Mouse (Mus musculus) MEL (cell line): ENCODE data around the gene Hmcn2. TPM values are rescaled to one million over a fixed set of nuclear protein-coding genes. Genes with fewer than 3 reads are reported as not detected.

ENCODE experiments used
- DNase-seq: peaks from one replicate; pipeline ENCODE4 v3.0.0; 2011; ENCODE audit warnings: low read depth, low spot score
- H3K27ac ChIP-seq: 2 replicates; pipeline ENCODE4 v1.5.1; 2012; ENCODE audit warnings: low read depth, mild to moderate bottlenecking, control low read depth, low read length, moderate library complexity; ENCODE audit not compliant: control insufficient read depth
- H3K27me3 ChIP-seq, 2 experiments: fragments of 150-350 bp in 1 of 2; sonication (generic) in 1 of 2; 2 replicates each; pipeline ENCODE4 v1.6.1; 2012; ENCODE audit warnings: low read length in 2 of 2, mild to moderate bottlenecking in 2 of 2, improper control_type of control experiment in 1 of 2, moderate library complexity in 1 of 2; ENCODE audit not compliant: insufficient read depth in 2 of 2, control insufficient read depth in 1 of 2
- H3K36me3 ChIP-seq, 2 experiments: 2 replicates each; pipeline ENCODE4 v1.6.1; 2012 to 2014; ENCODE audit warnings: low read length in 2 of 2, improper control_type of control experiment in 1 of 2, inconsistent platforms in 1 of 2, mild to moderate bottlenecking in 1 of 2; ENCODE audit not compliant: insufficient read depth in 2 of 2, control insufficient read depth in 1 of 2
- H3K4me1 ChIP-seq, 2 experiments: fragments of 150-350 bp in 1 of 2; sonication (generic) in 1 of 2; 2 replicates each; pipeline ENCODE4 v1.6.1; 2012; ENCODE audit warnings: low read length in 2 of 2, improper control_type of control experiment in 1 of 2, mild to moderate bottlenecking in 1 of 2; ENCODE audit not compliant: insufficient read depth in 2 of 2, control insufficient read depth in 1 of 2
- H3K4me3 ChIP-seq, 2 experiments: fragments of 150-350 bp in 1 of 2; sonication (generic) in 1 of 2; 2 replicates each; pipeline ENCODE4 v1.5.1; 2012; ENCODE audit warnings: low read depth in 2 of 2, low read length in 2 of 2, mild to moderate bottlenecking in 2 of 2, moderate library complexity in 2 of 2, control low read depth in 1 of 2, improper control_type of control experiment in 1 of 2; ENCODE audit not compliant: control insufficient read depth in 1 of 2, insufficient read depth in 1 of 2
- H3K79me2 ChIP-seq: 2 replicates; pipeline ENCODE4 v1.6.1; 2012; ENCODE audit warnings: mild to moderate bottlenecking, low read length, moderate library complexity; ENCODE audit not compliant: control insufficient read depth, poor library complexity, insufficient read depth
- H3K9ac ChIP-seq: 2 replicates; pipeline ENCODE4 v1.6.1; 2012; ENCODE audit warnings: low read depth, mild to moderate bottlenecking, control low read depth, low read length, moderate library complexity; ENCODE audit not compliant: control insufficient read depth, poor library complexity, severe bottlenecking
- H3K9me3 ChIP-seq: fragments of 150-350 bp; sonication (generic); replicated peaks from 2 replicates; pipeline ENCODE4 v1.6.1; 2012; ENCODE audit warnings: mild to moderate bottlenecking, low read length, improper control_type of control experiment, moderate library complexity; ENCODE audit not compliant: insufficient read depth
- BHLHE40 ChIP-seq: IDR thresholded peaks from 2 replicates; pipeline ENCODE4 v1.6.1; 2012; ENCODE audit warnings: low read depth, mild to moderate bottlenecking, inconsistent platforms, low read length, improper control_type of control experiment, borderline replicate concordance
- CHD1 ChIP-seq: IDR thresholded peaks from 2 replicates; pipeline ENCODE4 v1.6.1; 2012; ENCODE audit warnings: low read depth, mild to moderate bottlenecking, inconsistent platforms, low read length, improper control_type of control experiment
- CTCF ChIP-seq, 3 experiments: IDR thresholded peaks in 2 of 3; conservative IDR thresholded peaks in 1 of 3; 2 replicates each; pipeline ENCODE4 v1.5.1; 2011 to 2012; ENCODE audit warnings: low read length in 3 of 3, low read depth in 2 of 3, mild to moderate bottlenecking in 2 of 3, improper control_type of control experiment in 1 of 3, inconsistent platforms in 1 of 3, mixed read lengths in 1 of 3, moderate library complexity in 1 of 3; ENCODE audit not compliant: control insufficient read depth in 1 of 3, insufficient read depth in 1 of 3, poor library complexity in 1 of 3, severe bottlenecking in 1 of 3
- ELF1 ChIP-seq: IDR thresholded peaks from 2 replicates; pipeline ENCODE4 v1.6.1; 2014; ENCODE audit warnings: low read depth, mild to moderate bottlenecking, inconsistent platforms, low read length, improper control_type of control experiment, moderate library complexity
- EP300 ChIP-seq, 2 experiments: IDR thresholded peaks; 2 replicates each; pipeline ENCODE4 v1.6.1; 2011; ENCODE audit warnings: improper control_type of control experiment in 2 of 2, low read length in 2 of 2, low read depth in 1 of 2, mild to moderate bottlenecking in 1 of 2
- ETS1 ChIP-seq: IDR thresholded peaks from 2 replicates; pipeline ENCODE4 v1.6.1; 2012; ENCODE audit warnings: low read depth, mild to moderate bottlenecking, inconsistent platforms, low read length, improper control_type of control experiment, moderate library complexity
- GATA1 ChIP-seq: IDR thresholded peaks from 2 replicates; pipeline ENCODE4 v1.6.1; 2011; ENCODE audit warnings: low read depth, low read length, improper control_type of control experiment
- HCFC1 ChIP-seq: IDR thresholded peaks from 2 replicates; pipeline ENCODE4 v1.6.1; 2012; ENCODE audit warnings: low read depth, mild to moderate bottlenecking, inconsistent platforms, low read length, improper control_type of control experiment, moderate library complexity
- MAFK ChIP-seq: IDR thresholded peaks from 2 replicates; pipeline ENCODE4 v1.6.1; 2011; ENCODE audit warnings: low read depth, mild to moderate bottlenecking, low read length, improper control_type of control experiment, borderline replicate concordance
- MAZ ChIP-seq: IDR thresholded peaks from 2 replicates; pipeline ENCODE4 v1.6.1; 2012; ENCODE audit warnings: low read depth, mild to moderate bottlenecking, inconsistent platforms, low read length, improper control_type of control experiment
- MEF2A ChIP-seq: IDR thresholded peaks from 2 replicates; pipeline ENCODE4 v1.6.1; 2014; ENCODE audit warnings: low read depth, mild to moderate bottlenecking, inconsistent platforms, low read length, improper control_type of control experiment; ENCODE audit not compliant: poor library complexity, insufficient replicate concordance, severe bottlenecking; ENCODE audit errors: extremely low read depth
- NELFE ChIP-seq: IDR thresholded peaks from 2 replicates; pipeline ENCODE4 v1.6.1; 2011; ENCODE audit warnings: low read depth, low read length, improper control_type of control experiment
- NRF1 ChIP-seq: IDR thresholded peaks from 2 replicates; pipeline ENCODE4 v1.6.1; 2014; ENCODE audit warnings: low read depth, mild to moderate bottlenecking, inconsistent platforms, low read length, improper control_type of control experiment, moderate library complexity; ENCODE audit not compliant: poor library complexity, insufficient read depth, severe bottlenecking
- POLR2A ChIP-seq, 2 experiments: IDR thresholded peaks; 2 replicates each; pipeline ENCODE4 v1.6.1; 2011 to 2012; ENCODE audit warnings: low read length in 2 of 2, mild to moderate bottlenecking in 2 of 2, control low read depth in 1 of 2, improper control_type of control experiment in 1 of 2, low read depth in 1 of 2, moderate library complexity in 1 of 2; ENCODE audit not compliant: control insufficient read depth in 1 of 2, insufficient read depth in 1 of 2, poor library complexity in 1 of 2
- POLR2AphosphoS5 ChIP-seq: IDR thresholded peaks from 2 replicates; pipeline ENCODE4 v1.6.1; 2012; ENCODE audit warnings: low read depth, borderline replicate concordance, mild to moderate bottlenecking, inconsistent platforms, low read length, moderate library complexity, mixed read lengths
- RAD21 ChIP-seq: IDR thresholded peaks from 2 replicates; pipeline ENCODE4 v1.6.1; 2011; ENCODE audit warnings: mild to moderate bottlenecking, low read depth, low read length, improper control_type of control experiment
- RCOR1 ChIP-seq: IDR thresholded peaks from 2 replicates; pipeline ENCODE4 v1.6.1; 2012; ENCODE audit warnings: low read depth, mild to moderate bottlenecking, inconsistent platforms, low read length, improper control_type of control experiment
- SIN3A ChIP-seq: IDR thresholded peaks from 2 replicates; pipeline ENCODE4 v1.6.1; 2012; ENCODE audit warnings: low read length, improper control_type of control experiment, inconsistent platforms
- SMC3 ChIP-seq: IDR thresholded peaks from 2 replicates; pipeline ENCODE4 v1.6.1; 2011; ENCODE audit warnings: low read depth, low read length, improper control_type of control experiment
- TAL1 ChIP-seq: IDR thresholded peaks from 2 replicates; pipeline ENCODE4 v1.6.1; 2012; ENCODE audit warnings: mild to moderate bottlenecking, inconsistent platforms, low read length, moderate library complexity, mixed read lengths
- UBTF ChIP-seq: IDR thresholded peaks from 2 replicates; pipeline ENCODE4 v1.6.1; 2012; ENCODE audit warnings: low read depth, mild to moderate bottlenecking, inconsistent platforms, low read length, improper control_type of control experiment, moderate library complexity, borderline replicate concordance; ENCODE audit not compliant: insufficient read depth
- USF1 ChIP-seq: IDR thresholded peaks from 2 replicates; pipeline ENCODE4 v1.6.1; 2014; ENCODE audit warnings: low read depth, mild to moderate bottlenecking, inconsistent platforms, low read length, improper control_type of control experiment, moderate library complexity
- ZKSCAN1 ChIP-seq: IDR thresholded peaks from 2 replicates; pipeline ENCODE4 v1.6.1; 2012; ENCODE audit warnings: low read depth, mild to moderate bottlenecking, inconsistent platforms, low read length, improper control_type of control experiment, moderate library complexity
- ZMIZ1 ChIP-seq: IDR thresholded peaks from 2 replicates; pipeline ENCODE4 v1.6.1; 2012; ENCODE audit warnings: low read depth, mild to moderate bottlenecking, inconsistent platforms, low read length, improper control_type of control experiment, moderate library complexity
- polyA plus RNA-seq, 2 experiments: library from polyadenylated mRNA; stranded (reverse) in 1 of 2; unstranded in 1 of 2; fragments of >175 nt in 1 of 2; fragments of >200 nt in 1 of 2; gene quantifications; 2 replicates each; pipeline versions ENCODE4 v1.2.1 to v1.2.4; 2012; ENCODE audit warnings: low replicate concordance in 2 of 2, low read depth in 1 of 2; ENCODE audit not compliant: insufficient read length in 2 of 2, insufficient read depth in 1 of 2, missing spikeins in 1 of 2
- total RNA-seq: library from RNA; depleted of rRNA; stranded (reverse); fragments of 300-350 nt; gene quantifications from 2 replicates; pipeline ENCODE4 v1.2.3, GENCODE M21; 2012

Gene Hmcn2
- total and polyA plus RNA-seq, 3 experiments, result 0.18 TPM; not detected in 2

DNA sequence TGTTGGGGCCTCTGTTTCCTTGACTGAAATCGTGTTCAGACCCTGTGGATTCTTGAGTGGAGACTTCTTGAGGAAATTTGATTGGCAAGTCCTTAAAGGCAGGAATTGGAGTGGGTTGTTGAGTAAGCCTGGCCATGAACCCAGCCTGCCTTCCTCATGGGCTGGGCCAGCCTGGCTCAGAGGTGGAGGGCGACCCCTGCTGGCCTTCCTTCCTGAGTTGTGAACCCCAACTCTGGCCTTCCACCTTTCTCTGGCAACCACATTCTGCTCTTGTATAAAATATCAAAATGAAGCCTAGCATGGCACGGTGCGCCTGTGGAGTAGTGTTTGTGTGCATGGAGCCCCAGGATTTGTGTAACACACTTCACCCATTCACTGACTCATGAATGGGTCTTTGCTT lies 8.5 kb upstream of the Hmcn2 start:
- Histone ChIP-seq H3K36me3 (no peaks in the 10 kb centered on the region), H3K9me3 (no peaks in the 10 kb centered on the region), H3K9ac (no peak overlapping the region), H3K4me1 (no peaks in the 10 kb centered on the region; a peak in 1 of 4 replicates), H3K27ac (no peak overlapping the region), H3K27me3 (peaks cover 0 to 1% of the 10 kb centered on the region in 2 experiments; a peak in 2 of 4 replicates), H3K79me2 (no peaks in the 10 kb centered on the region), H3K4me3 (peak overlapping the region; percentile 18 to 43; a peak in 2 of 4 replicates)
- TF ChIP-seq MAFK (no peak), HCFC1 (no peak), CTCF (IDR thresholded peaks at IDR 0.05 in 2 of 3, conservative IDR thresholded peaks at IDR 0.05 in 1 of 3; ENCODE audit: control insufficient read depth in 1 of 3, insufficient read depth in 1 of 3, low read depth in 2 of 3, low read length in 3 of 3, poor library complexity in 1 of 3, severe bottlenecking in 1 of 3) (peak; percentile 64 to 92 (median 79)), SMC3 (peak; percentile 72), TAL1 (no peak), ETS1 (no peak), RAD21 (peak; percentile 60), ZKSCAN1 (no peak), ELF1 (no peak), MEF2A (no peak), NELFE (no peak), POLR2A (IDR thresholded peaks at IDR 0.05; ENCODE audit: control insufficient read depth in 1 of 2, insufficient read depth in 1 of 2, low read depth in 1 of 2, low read length in 2 of 2, poor library complexity in 1 of 2) (no peak), EP300 (IDR thresholded peaks at IDR 0.05; ENCODE audit: low read depth in 1 of 2, low read length in 2 of 2) (no peak), USF1 (no peak), ZMIZ1 (no peak), SIN3A (no peak), CHD1 (no peak), GATA1 (no peak), UBTF (no peak), POLR2AphosphoS5 (no peak)
- DNase-seq, result peak; percentile 68

- TF ChIP-seq RCOR1 (no peak), MAZ (no peak), NRF1 (no peak), TAL1 (no peak), MAFK (no peak), BHLHE40 (no peak), CTCF (IDR thresholded peaks at IDR 0.05 in 2 of 3, conservative IDR thresholded peaks at IDR 0.05 in 1 of 3; ENCODE audit: control insufficient read depth in 1 of 3, insufficient read depth in 1 of 3, low read depth in 2 of 3, low read length in 3 of 3, poor library complexity in 1 of 3, severe bottlenecking in 1 of 3) (peak; percentile 28 to 45 (median 28); a peak in 4 of 6 replicates), ETS1 (no peak), CHD1 (no peak)
- TF ChIP-seq, all 39 proteins: peak for 1
- Histone ChIP-seq H3K36me3 (no peaks in the 10 kb centered on the region), H3K4me3 (no peak overlapping the region), H3K27ac (no peak overlapping the region), H3K27me3 (peaks cover 0 to 1% of the 10 kb centered on the region in 2 experiments; a peak in 3 of 4 replicates), H3K79me2 (no peaks in the 10 kb centered on the region), H3K9me3 (no peaks in the 10 kb centered on the region), H3K4me1 (no peaks in the 10 kb centered on the region; a peak in 1 of 4 replicates), H3K9ac (no peak overlapping the region)
- no peak for DNase-seq
Observed at GRCm38 (mm10) chr2:31308257-31308656, 6.0 kb upstream of the Hmcn2 start.
